Mouse (Mus musculus): ENCODE data around the gene Kcna10.

- no peak for TF ChIP-seq POLR2A (IDR thresholded peaks at IDR 0.05; ENCODE audit: control insufficient read depth, extremely low read depth, insufficient read depth, low read length, poor library complexity)
- no peak for TF ChIP-seq CTCF (IDR thresholded peaks at IDR 0.05; ENCODE audit: borderline replicate concordance, control insufficient read depth, extremely low read depth, insufficient read depth, low read length, poor library complexity)
Observed at GRCm38 (mm10) chr3:107230527-107230926, 47.7 kb downstream of the Kcna10 start, which contains the start of gene A630076J17Rik.

Measured in thymus, adult 2 months (tissue).